Mouse (Mus musculus): ENCODE measurements around the gene Akr1c14. TPM values are rescaled to one million over a fixed set of nuclear protein-coding genes. Genes with fewer than 3 reads are reported as not detected.

Akr1c14 gene
- polyA plus RNA-seq, 1 experiment from 2014 or later: 4.3 TPM

DNA sequence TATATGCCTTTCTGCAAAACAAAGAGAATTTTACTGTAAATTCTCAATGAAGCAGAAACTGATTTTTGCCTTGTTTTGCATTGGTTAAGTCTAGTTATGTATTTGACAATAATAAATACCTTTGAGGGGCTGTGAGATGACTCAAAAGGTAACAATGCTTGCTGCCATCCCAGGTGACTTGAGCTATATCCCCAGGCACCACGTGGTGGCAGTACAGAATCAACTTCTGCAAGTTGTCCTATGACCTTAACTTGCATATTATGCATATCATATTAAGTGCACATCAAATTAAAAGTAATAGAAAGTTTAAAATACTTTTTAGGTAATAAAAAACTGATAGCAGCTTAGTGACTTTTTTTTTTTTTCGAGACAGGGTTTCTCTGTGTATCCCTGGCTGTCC is 84.3 kb downstream of the Akr1c14 start:
- Histone ChIP-seq H3K9ac (ENCODE audit: low read length) (no peak overlapping the region), H3K9me3 (replicated peaks; ENCODE audit: control insufficient read depth, low read length) (no peaks in the 10 kb centered on the region), H3K4me3 (replicated peaks; ENCODE audit: low read length) (no peak overlapping the region), H3K27ac (ENCODE audit: low read length) (no peak overlapping the region), H3K4me2 (ENCODE audit: low read depth, low read length) (no peak overlapping the region), H3K27me3 (ENCODE audit: control insufficient read depth, insufficient read depth, low read length) (no peaks in the 10 kb centered on the region), H3K4me1 (ENCODE audit: control insufficient read depth, insufficient read depth, low read length) (no peaks in the 10 kb centered on the region), H3K36me3 (ENCODE audit: control insufficient read depth, insufficient read depth, low read length) (no peaks in the 10 kb centered on the region)
- WGBS: 39% methylated on average over 2 of the region's 2 CpGs
- ATAC-seq (ENCODE audit: insufficient read depth, low FRiP score): no peak

Other genes with a start within 250 kb of the Akr1c14 start
- gene Calml3, start 244.7 kb upstream of the Akr1c14 start, polyA plus RNA-seq (2015; fragmentation: Nextera tagmentation; extraction: Ambion mirVana): 25.1 and 40.9 TPM in 2 replicates
- gene Calm4, start 211.3 kb upstream of the Akr1c14 start, polyA plus RNA-seq (2015; fragmentation: Nextera tagmentation; extraction: Ambion mirVana): 1.9 and 2.1 TPM in 2 replicates
- not detected in 2 replicates for gene Calm5, start 194.8 kb upstream of the Akr1c14 start, polyA plus RNA-seq (2015; fragmentation: Nextera tagmentation; extraction: Ambion mirVana)
- 110 and 113 TPM in 2 replicates for gene Net1, start 130.8 kb upstream of the Akr1c14 start, polyA plus RNA-seq (2015; fragmentation: Nextera tagmentation; extraction: Ambion mirVana)
- gene Tubal3, start 130.7 kb upstream of the Akr1c14 start, polyA plus RNA-seq (2015; fragmentation: Nextera tagmentation; extraction: Ambion mirVana): 3.8 and 3.9 TPM in 2 replicates
- gene Ucn3, start 103.7 kb upstream of the Akr1c14 start, polyA plus RNA-seq (2015; fragmentation: Nextera tagmentation; extraction: Ambion mirVana): 0.20 TPM in 1 of 2 replicates, not detected in the other
- gene Akr1c18, start 101.6 kb downstream of the Akr1c14 start, polyA plus RNA-seq (2015; fragmentation: Nextera tagmentation; extraction: Ambion mirVana): 0.58 and 1.0 TPM in 2 replicates
- 145 and 160 TPM in 2 replicates for gene Akr1c13, start 142.1 kb downstream of the Akr1c14 start, polyA plus RNA-seq (2015; fragmentation: Nextera tagmentation; extraction: Ambion mirVana)
- gene Akr1c19, start 179.7 kb downstream of the Akr1c14 start, polyA plus RNA-seq (2015; fragmentation: Nextera tagmentation; extraction: Ambion mirVana): 123 and 129 TPM in 2 replicates
- 73.5 and 82.9 TPM in 2 replicates for gene Akr1c12, start 230.4 kb downstream of the Akr1c14 start, polyA plus RNA-seq (2015; fragmentation: Nextera tagmentation; extraction: Ambion mirVana)